Mouse (Mus musculus): ENCODE measurements around the gene Hectd1. TPM values are rescaled to one million over a fixed set of nuclear protein-coding genes. Genes with fewer than 3 reads are reported as not detected.

Gene Hectd1
- polyA plus RNA-seq, 1 experiment from 2014 or later, result 35.2 TPM

GRCm38 (mm10) chr12:51736381-51736780, 93.0 kb downstream of the Hectd1 start:
- Histone ChIP-seq H3K27me3 (ENCODE audit: insufficient read depth, poor library complexity, severe bottlenecking) (no peaks in the 10 kb centered on the region), H3K9me3 (no peaks in the 10 kb centered on the region), H3K27ac (peak overlapping the region; percentile 75), H3K4me1 (peaks cover 18% of the 10 kb centered on the region), H3K4me3 (no peak overlapping the region), H3K36me3 (peaks cover 7% of the 10 kb centered on the region; the same call in 1 of the 2 replicates)
- no peak for DNase-seq (ENCODE audit: low spot score)
- 54% methylated on average over 3 of the region's 3 CpGs for WGBS

GRCm38 (mm10) chr12:51735840-51736271, 93.5 kb downstream of the Hectd1 start:
- no peaks in the 10 kb centered on the region for H3K27me3 ChIP-seq (ENCODE audit: insufficient read depth, poor library complexity, severe bottlenecking)
- DNase-seq (ENCODE audit: low spot score), result no peak
- no peak overlapping the region for H3K4me3 ChIP-seq
- WGBS, result 41% methylated on average over 7 of the region's 7 CpGs
- peaks cover 8% of the 10 kb centered on the region; the same call in 1 of the 2 replicates for H3K36me3 ChIP-seq
- H3K4me1 ChIP-seq, result peaks cover 18% of the 10 kb centered on the region
- peak overlapping the region; percentile 75 for H3K27ac ChIP-seq
- no peaks in the 10 kb centered on the region for H3K9me3 ChIP-seq

- H3K27ac ChIP-seq, result peak overlapping the region; percentile 36; the same call in 1 of the 2 replicates
- DNase-seq (ENCODE audit: low spot score), result no peak
- peaks cover 18% of the 10 kb centered on the region for H3K4me1 ChIP-seq
- no peaks in the 10 kb centered on the region for H3K27me3 ChIP-seq (ENCODE audit: insufficient read depth, poor library complexity, severe bottlenecking)
- H3K4me3 ChIP-seq, result no peak overlapping the region
- WGBS, result 67% methylated on average over 14 of the region's 14 CpGs
- peaks cover 12% of the 10 kb centered on the region; the same call in 1 of the 2 replicates for H3K36me3 ChIP-seq
- H3K9me3 ChIP-seq, result no peaks in the 10 kb centered on the region
Measured at GRCm38 (mm10) chr12:51734605-51735211, 94.6 kb downstream of the Hectd1 start.

DNA sequence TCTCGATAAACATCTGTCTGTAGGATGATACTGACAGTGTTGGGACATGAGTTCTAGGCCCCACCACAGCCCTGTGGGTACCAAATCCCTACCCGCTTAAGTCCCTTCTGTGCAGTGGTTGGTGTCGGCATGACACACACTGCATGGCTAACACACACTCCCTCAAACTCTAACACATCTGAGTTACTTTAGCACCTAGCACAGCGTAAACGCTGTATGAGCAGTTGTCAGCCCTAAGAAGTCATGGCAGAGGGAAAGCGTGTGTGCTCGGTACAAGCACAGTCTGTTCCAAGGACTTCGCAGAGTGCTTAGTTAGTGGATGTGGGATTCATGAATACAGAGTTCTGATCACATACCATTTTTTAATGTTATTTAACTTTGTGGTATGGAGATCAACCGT, 99.5 kb downstream of the Hectd1 start:
- H3K27ac ChIP-seq, result peak overlapping the region; percentile 77; the same call in 1 of the 2 replicates
- no peak for DNase-seq (ENCODE audit: low spot score)
- WGBS, result 91% methylated on average over 9 of the region's 9 CpGs
- H3K4me1 ChIP-seq, result peaks cover 23% of the 10 kb centered on the region
- no peaks in the 10 kb centered on the region for H3K9me3 ChIP-seq
- H3K4me3 ChIP-seq, result no peak overlapping the region
- H3K27me3 ChIP-seq (ENCODE audit: insufficient read depth, poor library complexity, severe bottlenecking), result no peaks in the 10 kb centered on the region
- peaks cover 21% of the 10 kb centered on the region; the same call in 1 of the 2 replicates for H3K36me3 ChIP-seq

DNA sequence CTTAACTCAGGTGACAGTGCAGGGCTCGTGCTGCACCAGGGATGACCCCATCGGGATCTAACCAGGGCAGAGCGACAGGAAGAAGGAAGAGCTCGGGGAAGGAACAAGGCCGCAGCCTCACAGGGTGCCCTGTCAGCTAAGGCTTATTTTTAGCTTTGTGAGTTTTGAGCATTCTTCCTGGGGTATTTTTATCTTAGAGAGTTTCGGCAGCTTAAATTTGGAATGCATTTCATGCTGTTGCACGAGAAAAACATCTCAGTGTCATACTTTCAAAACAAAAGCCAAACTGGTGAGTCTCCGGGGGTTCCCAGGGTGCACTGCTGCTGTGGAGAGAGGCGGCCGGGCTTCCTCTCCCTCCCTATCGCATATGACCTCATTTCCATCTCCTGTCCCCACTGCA, 100.3 kb downstream of the Hectd1 start:
- Histone ChIP-seq H3K36me3 (peaks cover 23% of the 10 kb centered on the region), H3K27ac (peak overlapping the region; percentile 77), H3K4me1 (peaks cover 16% of the 10 kb centered on the region), H3K4me3 (no peak overlapping the region), H3K9me3 (no peaks in the 10 kb centered on the region), H3K27me3 (ENCODE audit: insufficient read depth, poor library complexity, severe bottlenecking) (no peaks in the 10 kb centered on the region)
- WGBS, result 38% methylated on average over 11 of the region's 11 CpGs
- no peak for DNase-seq (ENCODE audit: low spot score)

DNA sequence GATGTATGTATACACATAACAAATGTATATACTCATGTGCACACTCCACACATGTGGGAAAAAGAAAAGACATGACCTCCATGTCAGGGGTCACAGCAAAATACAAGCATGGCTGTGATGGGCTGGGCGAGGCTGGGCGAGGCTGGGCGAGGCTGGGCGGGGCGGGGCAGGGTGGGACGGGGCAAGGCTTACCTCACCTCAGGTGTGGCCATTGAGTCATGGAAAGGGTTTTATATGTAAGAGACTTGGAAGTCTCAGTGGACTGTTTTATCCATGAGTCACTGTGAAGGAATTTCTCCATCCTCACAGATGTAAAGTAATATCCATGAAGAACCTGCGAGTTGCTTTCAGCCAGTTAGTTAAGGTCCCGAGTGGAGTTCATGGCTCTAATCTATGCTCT, 107.5 kb downstream of the Hectd1 start:
- no peak overlapping the region for H3K4me3 ChIP-seq
- no peak for DNase-seq (ENCODE audit: low spot score)
- 86% methylated on average over 8 of the region's 8 CpGs for WGBS
- H3K27me3 ChIP-seq (ENCODE audit: insufficient read depth, poor library complexity, severe bottlenecking), result no peaks in the 10 kb centered on the region
- H3K36me3 ChIP-seq, result peaks cover 38% of the 10 kb centered on the region
- no peaks in the 10 kb centered on the region for H3K9me3 ChIP-seq
- H3K27ac ChIP-seq, result no peak overlapping the region
- H3K4me1 ChIP-seq, result no peaks in the 10 kb centered on the region

DNA sequence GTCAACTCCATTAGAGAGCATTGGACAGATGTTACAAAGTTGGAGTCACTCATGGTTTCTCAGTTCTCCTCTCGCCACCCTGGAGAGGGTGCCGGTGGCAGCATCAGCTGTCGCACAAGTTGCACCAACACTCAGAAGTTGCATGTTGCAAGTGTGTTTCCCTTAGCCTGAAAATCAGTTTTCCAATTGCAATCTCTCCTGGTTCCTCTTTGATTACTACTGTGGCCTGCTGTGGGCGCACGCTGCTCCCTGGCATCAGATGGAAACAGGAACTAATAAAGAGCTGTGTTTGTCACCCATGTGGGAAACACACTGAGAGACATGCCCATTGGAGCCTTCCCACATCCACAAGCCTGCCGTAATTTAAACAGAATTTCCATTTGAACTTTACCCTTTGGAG, 110.7 kb downstream of the Hectd1 start:
- Histone ChIP-seq H3K27me3 (ENCODE audit: insufficient read depth, poor library complexity, severe bottlenecking) (no peaks in the 10 kb centered on the region), H3K4me3 (no peak overlapping the region), H3K9me3 (no peaks in the 10 kb centered on the region), H3K27ac (no peak overlapping the region), H3K4me1 (no peaks in the 10 kb centered on the region), H3K36me3 (peaks cover 26% of the 10 kb centered on the region)
- 85% methylated on average over 6 of the region's 6 CpGs for WGBS
- DNase-seq (ENCODE audit: low spot score), result no peak

- peaks cover 20% of the 10 kb centered on the region for H3K4me1 ChIP-seq
- WGBS, result 61% methylated on average over 1 of the region's 1 CpGs
- no peak overlapping the region for H3K27ac ChIP-seq
- no peaks in the 10 kb centered on the region for H3K9me3 ChIP-seq
- no peak overlapping the region for H3K4me3 ChIP-seq
- H3K27me3 ChIP-seq (ENCODE audit: insufficient read depth, poor library complexity, severe bottlenecking), result no peaks in the 10 kb centered on the region
- DNase-seq (ENCODE audit: low spot score), result no peak
- peaks cover 2% of the 10 kb centered on the region; the same call in 1 of the 2 replicates for H3K36me3 ChIP-seq
Measured at GRCm38 (mm10) chr12:51712685-51713084, 116.7 kb downstream of the Hectd1 start.

DNA sequence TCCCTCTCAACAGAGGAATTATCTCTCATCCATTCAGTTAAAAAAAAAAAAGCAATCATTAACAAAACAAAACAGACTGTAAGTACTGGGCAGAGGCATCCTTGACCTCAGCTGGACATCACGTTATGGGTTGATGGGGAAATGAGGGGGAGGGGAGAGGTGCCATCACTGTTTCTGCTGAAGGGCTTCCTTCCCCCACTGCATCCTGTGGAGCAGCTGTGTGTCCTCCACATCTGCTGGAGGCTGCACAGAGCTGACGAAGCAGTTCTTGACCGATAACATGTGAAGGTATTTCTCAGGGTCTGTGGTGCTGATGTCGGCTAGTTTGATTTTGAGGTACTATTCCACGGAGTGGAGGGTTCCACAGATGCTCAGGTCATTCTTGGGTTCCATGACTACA, 119.2 kb downstream of the Hectd1 start:
- Histone ChIP-seq H3K36me3 (no peaks in the 10 kb centered on the region), H3K9me3 (no peaks in the 10 kb centered on the region), H3K27me3 (ENCODE audit: insufficient read depth, poor library complexity, severe bottlenecking) (no peaks in the 10 kb centered on the region), H3K4me1 (peaks cover 26% of the 10 kb centered on the region), H3K4me3 (no peak overlapping the region), H3K27ac (no peak overlapping the region)
- WGBS, result 55% methylated on average over 5 of the region's 5 CpGs
- no peak for DNase-seq (ENCODE audit: low spot score)

- Histone ChIP-seq H3K4me3 (no peak overlapping the region), H3K9me3 (no peaks in the 10 kb centered on the region), H3K36me3 (no peaks in the 10 kb centered on the region), H3K27ac (no peak overlapping the region), H3K27me3 (ENCODE audit: insufficient read depth, poor library complexity, severe bottlenecking) (no peaks in the 10 kb centered on the region), H3K4me1 (peaks cover 27% of the 10 kb centered on the region)
- no peak for DNase-seq (ENCODE audit: low spot score)
- WGBS, result 74% methylated on average over 3 of the region's 3 CpGs
Measured at GRCm38 (mm10) chr12:51709741-51710140, 119.6 kb downstream of the Hectd1 start.

- H3K4me3 ChIP-seq, result no peak overlapping the region
- H3K36me3 ChIP-seq, result no peaks in the 10 kb centered on the region
- 60% methylated on average over 14 of the region's 14 CpGs for WGBS
- H3K27me3 ChIP-seq (ENCODE audit: insufficient read depth, poor library complexity, severe bottlenecking), result no peaks in the 10 kb centered on the region
- H3K27ac ChIP-seq, result 0 out of 2 replicates have a peak overlapping the region, but pooled peaks have one; percentile 36
- no peak for DNase-seq (ENCODE audit: low spot score)
- H3K4me1 ChIP-seq, result peaks cover 32% of the 10 kb centered on the region
- H3K9me3 ChIP-seq, result no peaks in the 10 kb centered on the region
Measured at GRCm38 (mm10) chr12:51708941-51709686, 120.2 kb downstream of the Hectd1 start.

- Histone ChIP-seq H3K4me3 (no peak overlapping the region), H3K9me3 (no peaks in the 10 kb centered on the region), H3K27ac (no peak overlapping the region), H3K4me1 (peaks cover 34% of the 10 kb centered on the region), H3K27me3 (ENCODE audit: insufficient read depth, poor library complexity, severe bottlenecking) (no peaks in the 10 kb centered on the region), H3K36me3 (peaks cover 2% of the 10 kb centered on the region; the same call in 1 of the 2 replicates)
- DNase-seq (ENCODE audit: low spot score), result no peak
- WGBS, result 86% methylated on average over 5 of the region's 5 CpGs
Measured at GRCm38 (mm10) chr12:51706673-51707235, 122.6 kb downstream of the Hectd1 start.

GRCm38 (mm10) chr12:51705778-51706177, 123.6 kb downstream of the Hectd1 start:
- Histone ChIP-seq H3K9me3 (no peaks in the 10 kb centered on the region), H3K27ac (no peak overlapping the region)
- WGBS, result 72% methylated on average over 12 of the region's 12 CpGs

More at GRCm38 (mm10) chr12:51705778-51706177, 123.6 kb downstream of the Hectd1 start:
- H3K4me1 ChIP-seq, result peaks cover 35% of the 10 kb centered on the region
- no peak overlapping the region for H3K4me3 ChIP-seq
- no peaks in the 10 kb centered on the region for H3K27me3 ChIP-seq (ENCODE audit: insufficient read depth, poor library complexity, severe bottlenecking)
- H3K36me3 ChIP-seq, result peaks cover 4% of the 10 kb centered on the region; the same call in 1 of the 2 replicates
- DNase-seq (ENCODE audit: low spot score), result no peak

Data from heart, embryonic 10.5 days (tissue).